Mouse (Mus musculus): ENCODE data around the gene Snx22.

Snx22 gene

DNA sequence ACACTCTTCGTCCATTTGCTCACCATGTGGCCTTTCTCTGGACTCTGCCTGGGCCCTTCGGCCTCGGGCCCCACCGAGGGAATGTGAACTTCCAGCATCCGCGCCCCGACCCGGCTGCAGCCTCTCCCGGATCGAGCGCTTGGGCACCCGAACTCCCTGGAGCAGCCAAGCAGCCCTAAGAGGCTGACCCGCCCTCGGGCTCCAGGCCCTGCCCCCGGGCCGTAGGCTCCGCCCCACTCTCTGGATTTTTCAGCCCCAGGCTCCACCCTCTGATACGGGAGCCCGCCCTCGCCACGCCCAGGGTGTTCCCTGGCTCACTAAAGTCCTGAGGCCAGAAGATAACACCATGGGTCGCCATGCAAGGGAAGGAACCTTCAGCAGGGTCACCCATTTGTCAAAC lies at the start of gene Snx22:
TSS of gene Snx22 (minus strand) at position 137 of the 400 bp plus-strand sequence.
- no peak for DNase-seq (ENCODE audit: low spot score)

DNA sequence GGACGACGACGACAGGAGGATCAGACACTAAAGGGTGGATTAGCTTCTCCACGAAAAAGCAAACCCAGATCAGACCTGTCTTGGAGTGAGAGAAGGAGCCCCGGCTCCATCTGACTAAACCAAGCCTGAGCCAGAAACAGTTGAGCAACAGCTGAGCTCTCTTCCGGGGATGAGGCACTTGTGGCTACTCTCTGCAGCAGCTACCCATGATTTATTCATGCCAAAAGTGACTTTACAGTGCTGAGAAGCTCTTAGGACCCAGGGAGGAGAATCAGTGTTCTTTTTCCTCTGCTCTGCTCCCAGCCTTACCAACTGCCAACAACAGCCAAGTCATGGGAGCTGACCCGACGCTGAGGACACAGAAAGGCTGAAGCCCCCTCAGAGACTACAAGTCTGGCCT lies 47.4 kb upstream of the Snx22 start:
- DNase-seq (ENCODE audit: low spot score): no peak

DNA sequence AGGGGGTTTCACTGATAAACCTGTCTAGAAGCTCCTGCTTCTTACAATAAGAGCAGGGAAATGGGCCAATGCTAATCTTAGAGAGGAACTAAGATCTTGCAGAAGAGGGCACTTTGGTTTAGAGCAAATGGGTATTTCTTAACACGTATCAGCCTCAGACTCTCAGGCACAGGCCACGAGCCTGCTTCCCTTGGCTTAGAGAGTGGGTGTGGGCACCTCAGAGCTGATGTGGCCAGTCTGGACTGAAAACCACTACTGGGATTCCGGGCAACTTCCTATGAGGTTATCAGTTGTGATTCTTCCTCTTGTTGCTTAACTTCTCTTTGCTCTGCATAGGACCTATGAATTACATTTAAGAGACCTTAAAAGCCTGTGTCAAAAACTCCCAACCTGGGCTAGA lies 44.8 kb upstream of the Snx22 start:
- DNase-seq (ENCODE audit: low spot score): no peak

DNA sequence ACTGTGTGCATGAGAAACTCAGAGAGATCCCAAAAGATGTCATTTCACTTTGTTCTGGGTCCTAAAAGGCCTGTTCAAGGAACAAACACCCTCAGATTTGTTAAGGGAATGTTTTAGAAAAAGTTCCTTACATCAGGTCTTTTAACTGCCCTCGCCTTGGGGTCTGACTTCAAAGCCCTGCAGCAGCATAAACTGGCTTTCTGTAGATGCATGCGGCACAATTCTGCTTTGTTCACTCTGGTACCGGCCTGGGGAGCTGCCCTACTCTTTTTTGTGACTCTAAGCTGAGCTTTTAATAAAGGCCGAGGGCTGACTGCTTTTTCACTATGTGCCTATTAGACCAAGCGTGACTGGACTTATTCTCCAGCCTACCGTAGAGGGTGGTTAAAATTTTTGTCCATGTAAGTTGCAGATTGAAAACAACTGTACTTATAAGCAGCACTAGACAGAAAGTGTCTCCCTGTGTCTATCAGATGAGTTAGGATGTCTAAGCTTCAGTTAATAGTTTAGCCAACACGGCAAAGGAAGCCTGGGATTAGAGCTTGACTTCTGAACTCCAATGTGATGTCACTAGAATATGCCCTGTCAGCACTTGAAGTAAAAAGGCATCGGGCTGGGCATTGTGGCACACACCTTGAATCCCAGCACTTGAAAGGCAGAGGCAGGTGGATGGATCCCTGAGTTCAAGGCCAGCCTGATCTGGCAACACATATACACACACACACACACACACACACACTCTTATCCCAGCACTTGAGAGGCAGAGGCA lies 41.3 kb upstream of the Snx22 start:
- no peak for DNase-seq (ENCODE audit: low spot score)

DNA sequence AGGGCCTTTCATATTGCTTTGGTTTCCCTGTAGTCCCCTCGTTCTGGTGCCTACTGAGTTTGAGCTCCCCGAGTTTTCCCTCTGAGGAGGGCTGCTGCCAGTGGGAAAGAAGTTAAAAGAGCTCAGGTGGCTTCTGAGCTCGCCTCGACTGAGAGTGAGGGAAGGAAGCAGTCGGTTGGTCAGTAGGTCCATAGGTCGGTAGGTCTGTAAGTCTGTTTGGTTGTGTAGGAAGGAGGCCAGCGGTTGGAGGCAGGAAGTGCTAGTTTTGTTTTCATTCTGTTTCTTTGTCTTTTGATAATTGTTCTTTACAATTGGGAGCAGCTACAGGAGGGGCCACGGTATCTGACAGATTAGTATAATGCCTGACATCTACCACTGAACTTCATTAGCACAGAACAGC lies 40.6 kb upstream of the Snx22 start:
- no peak for DNase-seq (ENCODE audit: low spot score)

DNA sequence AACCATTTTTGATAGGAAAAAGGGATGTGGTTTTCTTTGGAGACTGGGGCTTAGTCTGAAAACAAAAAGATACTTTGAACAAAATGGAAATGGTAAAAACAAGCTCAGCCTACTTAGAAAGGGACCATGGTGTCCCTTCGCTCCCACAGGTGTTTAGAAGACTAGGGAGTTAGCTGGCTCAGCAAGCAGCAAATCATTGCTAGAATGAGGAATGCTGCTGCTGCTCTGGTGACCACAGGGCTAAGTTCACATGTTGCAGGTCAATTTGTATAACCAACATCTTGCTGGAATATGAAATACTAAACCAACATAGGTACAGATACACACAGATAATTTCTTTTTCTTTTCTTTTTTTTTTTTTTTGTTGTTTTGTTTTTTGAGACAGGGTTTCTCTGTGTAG lies 40.1 kb upstream of the Snx22 start:
- DNase-seq (ENCODE audit: low spot score): no peak

DNA sequence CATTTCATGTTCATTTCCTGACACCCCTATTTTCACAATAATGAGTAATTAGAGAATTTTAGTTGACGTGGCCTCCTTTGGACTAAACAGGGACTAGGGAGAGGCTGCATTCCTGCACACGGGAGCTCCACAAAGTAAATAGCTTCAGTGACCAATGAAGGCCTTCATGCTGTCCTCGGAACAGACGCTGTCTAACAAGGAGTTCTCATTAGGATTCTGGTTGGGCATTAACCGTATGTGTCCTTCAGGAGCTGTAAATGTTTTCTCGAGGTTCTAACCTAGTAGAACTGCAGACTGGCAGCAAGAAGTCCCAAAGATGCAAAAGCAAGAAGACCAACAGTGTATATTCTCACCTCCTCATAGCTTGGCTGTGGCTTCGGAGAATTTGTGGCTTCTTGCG lies 35.6 kb upstream of the Snx22 start:
- DNase-seq (ENCODE audit: low spot score): no peak

DNA sequence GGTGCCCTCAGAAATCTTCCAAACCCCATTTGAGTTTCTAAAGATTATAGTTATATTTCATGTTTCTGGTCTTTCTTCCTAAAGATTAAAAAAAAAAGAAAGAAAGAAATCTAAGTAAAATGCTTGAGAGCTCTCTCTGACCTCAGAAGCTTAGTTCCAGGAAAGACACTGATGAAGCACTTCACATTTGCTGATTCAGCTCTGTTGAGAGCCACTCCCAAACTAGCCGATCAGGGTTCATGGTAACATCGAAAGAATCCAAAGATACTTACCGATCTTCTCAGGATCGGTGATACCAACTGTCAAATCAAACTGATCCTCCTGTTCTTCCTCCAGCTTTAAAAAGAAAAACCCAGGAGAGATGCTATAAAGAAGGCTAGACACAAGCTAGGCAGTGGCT lies 35.1 kb upstream of the Snx22 start:
- no peak for DNase-seq (ENCODE audit: low spot score)

DNA sequence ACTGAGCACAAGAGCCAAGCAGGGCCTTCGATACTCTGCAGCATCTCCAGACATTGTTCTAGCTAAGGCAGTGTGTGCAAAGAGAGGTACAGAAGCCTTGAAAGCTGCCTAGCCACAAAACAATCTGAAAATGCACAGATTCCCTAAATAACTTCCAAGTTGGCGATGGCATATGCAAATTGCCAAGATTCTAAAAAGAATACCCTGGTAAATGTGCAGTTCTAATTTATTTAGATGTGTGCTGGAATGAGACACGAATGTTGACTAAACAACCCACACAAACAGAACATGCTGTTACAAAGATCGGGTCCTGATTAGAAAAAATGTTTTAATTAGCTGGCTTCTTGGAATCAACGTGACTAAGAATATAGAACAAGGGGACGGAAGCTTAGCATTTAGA lies 33.1 kb upstream of the Snx22 start:
- DNase-seq (ENCODE audit: low spot score): no peak

DNA sequence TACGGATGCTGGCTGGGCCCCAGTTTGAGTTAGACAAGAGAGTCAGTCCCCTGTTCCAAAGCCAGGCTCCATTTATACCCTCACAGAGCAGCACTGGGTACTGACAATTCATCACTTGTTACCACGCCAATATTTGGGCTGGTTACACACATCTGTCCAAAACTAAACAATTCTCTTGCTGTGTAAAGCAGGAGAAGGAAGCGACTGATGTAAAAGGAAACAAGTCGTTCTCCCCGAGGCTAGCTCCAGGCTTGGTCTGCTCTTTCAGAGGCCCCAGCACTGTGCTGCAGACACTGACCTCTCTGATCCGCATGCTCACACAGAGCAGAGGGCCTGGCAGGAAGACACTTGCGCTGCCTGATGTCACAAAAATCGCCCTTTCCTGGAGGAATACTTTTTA lies 32.1 kb upstream of the Snx22 start:
- no peak for DNase-seq (ENCODE audit: low spot score)

DNA sequence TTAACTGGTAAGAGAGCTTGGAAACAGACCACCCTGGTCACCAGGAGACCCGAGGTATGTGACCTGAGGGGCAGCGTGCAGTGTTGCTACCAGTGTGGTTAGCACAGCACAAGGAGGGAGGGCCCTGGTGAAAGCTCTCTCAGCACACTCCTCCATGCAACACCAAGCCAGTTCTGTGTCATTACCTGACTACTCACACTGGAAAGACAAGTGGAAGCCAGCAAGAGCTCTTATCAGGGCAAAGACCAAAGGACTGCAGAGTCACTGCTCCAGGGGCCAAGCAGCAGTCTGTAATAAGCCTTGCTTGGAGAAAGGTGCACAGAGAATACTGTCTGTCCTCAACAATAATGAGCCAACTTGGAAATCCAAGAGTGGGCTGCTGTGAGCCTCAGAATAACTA lies 23.1 kb upstream of the Snx22 start:
- no peak for DNase-seq (ENCODE audit: low spot score)

DNA sequence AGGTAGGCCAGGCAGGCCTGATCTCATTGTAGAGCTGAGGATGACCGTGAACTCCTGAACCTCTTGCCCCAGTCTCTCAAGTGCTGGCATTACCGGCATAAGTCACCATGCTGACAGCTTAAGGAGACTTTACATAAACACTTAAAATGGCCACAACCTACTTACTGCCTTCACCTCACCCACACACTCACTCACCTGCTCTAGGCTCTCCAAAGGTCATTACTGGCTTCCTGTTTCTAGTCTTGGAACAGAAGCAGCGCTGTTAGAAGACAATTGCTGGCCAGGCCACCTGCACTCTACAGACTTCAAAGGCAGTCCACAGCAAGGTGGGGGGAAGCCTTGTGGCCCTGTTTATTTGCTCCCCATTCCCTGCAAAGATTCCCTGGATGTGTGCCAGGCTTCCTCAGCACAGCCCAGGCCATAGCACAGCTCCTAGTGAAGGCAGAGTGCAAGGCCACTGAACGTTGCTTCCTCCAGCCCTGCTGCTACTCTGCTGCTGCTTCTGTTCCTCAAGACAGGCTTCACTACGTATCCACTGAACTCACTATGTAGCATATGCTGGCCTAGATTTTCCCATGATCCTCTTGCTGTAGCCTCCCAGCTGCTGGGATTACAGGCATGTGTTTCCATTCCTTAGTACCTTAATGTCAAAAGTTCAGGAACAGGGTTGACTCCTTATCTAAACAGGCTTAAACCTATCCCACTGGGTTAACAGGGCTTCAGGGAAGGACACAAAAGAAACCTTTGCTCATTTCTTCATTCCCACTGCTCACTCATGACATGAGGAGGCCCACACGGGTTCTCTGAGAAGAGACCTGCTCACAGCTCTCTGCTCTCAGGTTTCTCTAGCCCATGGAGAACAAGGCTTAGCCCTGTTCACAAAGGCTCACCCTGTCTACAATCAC lies 22.1 kb upstream of the Snx22 start:
- DNase-seq (ENCODE audit: low spot score): no peak

DNA sequence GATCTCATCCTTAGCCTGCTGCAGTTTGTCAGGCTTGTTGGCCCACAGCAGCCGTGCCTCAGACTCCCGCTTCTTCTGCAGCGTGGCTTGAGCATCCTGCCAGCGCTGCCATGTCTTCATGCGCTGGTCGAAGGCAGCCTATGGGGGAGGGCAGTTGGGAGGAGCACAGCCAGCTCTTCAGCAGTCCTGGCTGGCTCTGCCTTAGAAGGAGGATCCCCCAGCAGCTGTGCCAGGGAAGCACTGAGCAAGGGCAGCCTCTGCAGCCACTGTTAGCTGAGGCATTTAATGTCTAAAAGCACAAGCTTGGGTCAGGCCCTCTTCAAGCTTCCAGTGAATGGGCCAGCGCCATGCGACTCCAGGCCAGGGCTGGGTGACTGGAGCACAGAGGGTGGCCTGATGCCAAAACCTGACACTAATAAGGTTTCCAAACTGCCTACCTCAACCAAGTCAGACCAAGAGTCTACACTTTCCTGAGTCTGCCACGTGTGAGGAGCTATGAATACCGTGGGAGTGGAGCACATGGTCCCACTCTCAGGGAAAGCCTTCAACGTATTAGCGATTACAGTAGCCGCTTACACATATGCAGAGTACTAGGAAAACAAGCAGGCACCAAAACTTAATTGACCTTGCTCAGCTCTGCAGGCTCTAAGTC lies 21.2 kb upstream of the Snx22 start:
- no peak for DNase-seq (ENCODE audit: low spot score)

DNA sequence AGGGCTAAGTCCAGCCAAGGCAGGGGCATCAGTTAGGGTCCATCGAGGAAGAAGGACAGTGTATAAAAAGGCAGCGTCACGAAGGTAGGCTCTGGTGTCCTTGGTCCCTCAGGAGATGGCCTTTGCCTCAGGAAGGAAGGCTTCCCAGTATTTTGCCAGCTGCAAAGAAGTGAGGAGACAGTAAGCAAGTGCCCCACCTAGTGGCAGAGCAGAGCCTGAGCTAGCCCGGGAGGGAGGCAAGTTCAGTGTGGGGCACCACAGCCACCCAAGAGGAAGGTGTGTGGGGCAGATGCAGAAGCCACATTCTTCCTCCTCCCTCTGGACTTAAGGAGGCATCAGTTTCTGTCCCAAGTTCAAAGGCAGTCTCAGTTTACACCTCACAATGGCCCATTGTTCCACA lies 18.9 kb upstream of the Snx22 start:
- DNase-seq (ENCODE audit: low spot score): no peak

DNA sequence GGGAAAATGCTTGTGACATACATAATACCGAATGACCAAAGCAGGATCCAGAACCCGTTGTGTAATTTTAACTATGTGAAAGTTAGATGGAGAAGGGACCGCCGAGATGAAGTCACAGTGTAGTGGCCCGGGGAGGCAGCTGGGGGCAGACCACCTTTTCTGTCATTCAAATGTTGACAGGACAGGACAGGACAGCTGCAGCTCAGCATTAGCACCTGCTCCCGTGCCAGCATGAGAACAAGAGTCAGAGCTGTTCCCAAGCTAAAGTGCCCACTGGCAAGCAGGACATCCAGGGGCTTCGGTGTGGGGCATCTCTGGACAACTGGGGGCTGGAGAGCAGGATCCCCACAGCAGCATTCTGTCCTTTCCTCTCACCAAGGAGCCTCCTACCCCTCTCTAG lies 17.5 kb upstream of the Snx22 start:
- DNase-seq (ENCODE audit: low spot score): no peak

DNA sequence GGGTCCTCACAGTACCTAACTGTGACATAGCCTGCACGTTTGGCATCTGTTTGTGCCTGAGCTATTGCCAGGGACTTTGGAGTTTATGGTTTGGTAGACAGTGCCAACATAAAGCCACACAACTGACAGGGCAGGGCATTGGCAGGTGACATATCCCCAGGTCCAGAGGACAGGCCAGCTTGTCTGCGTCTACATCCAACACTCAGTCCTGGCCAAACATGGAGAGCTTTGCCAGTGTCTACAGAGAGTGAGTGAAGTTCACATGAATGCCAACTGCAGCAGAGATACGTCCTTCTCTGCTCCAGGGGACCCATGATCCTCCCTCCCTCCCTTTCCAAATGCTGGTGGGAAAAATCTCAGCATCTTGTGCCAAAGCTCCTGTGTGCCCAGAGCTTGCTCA lies 14.7 kb upstream of the Snx22 start:
- DNase-seq (ENCODE audit: low spot score): no peak

DNA sequence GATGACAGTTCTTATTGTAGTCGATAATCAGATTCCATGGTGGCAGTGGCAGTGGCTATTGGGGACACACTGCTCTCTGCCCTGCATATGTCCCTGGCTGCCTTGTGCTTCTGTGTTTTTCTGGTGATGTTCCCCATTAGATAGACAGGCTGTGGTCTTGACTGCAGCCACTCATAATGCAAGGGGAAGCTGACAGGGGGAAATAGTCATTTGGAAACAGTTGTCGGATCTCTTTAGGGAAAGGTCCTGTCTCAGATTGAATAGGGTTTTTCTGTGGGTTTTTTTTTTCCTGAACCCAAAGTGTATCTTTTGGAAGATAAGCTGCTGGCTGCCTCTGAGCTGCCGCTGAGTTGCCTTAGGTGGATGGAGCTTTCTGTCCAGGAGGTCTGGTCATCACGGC lies 12.5 kb upstream of the Snx22 start:
- DNase-seq (ENCODE audit: low spot score): no peak

DNA sequence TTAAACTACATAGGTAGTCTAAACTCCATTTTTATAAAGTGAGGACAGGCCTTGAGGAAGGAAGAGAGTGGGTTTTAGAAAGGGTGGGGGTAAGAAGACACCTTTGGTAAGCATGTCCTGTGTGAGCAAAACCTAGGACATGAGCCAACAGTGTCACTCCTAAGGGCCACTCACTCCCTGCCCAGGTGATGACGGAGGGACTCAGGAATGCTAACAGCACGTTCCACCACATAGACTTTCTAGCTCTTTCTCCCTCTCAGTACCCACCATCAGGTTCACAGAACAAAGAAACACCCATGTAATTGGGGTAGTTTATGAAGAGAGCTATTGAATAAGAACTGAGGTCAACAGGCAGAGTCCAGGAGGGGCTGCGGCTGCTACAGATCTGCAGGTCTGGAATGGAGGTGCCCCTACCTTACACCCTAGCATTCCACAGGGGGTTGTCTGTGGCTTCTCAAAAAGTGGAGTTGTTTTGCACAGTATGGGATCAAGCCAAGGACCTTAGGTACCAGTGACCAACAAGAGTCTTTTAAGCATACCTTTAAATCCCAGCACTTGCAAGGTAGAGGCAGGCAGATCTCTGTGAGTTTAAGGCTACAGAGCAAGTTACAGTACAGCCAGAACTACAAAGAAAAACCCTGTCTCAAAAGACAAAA lies 11.4 kb upstream of the Snx22 start:
- DNase-seq (ENCODE audit: low spot score): no peak

DNA sequence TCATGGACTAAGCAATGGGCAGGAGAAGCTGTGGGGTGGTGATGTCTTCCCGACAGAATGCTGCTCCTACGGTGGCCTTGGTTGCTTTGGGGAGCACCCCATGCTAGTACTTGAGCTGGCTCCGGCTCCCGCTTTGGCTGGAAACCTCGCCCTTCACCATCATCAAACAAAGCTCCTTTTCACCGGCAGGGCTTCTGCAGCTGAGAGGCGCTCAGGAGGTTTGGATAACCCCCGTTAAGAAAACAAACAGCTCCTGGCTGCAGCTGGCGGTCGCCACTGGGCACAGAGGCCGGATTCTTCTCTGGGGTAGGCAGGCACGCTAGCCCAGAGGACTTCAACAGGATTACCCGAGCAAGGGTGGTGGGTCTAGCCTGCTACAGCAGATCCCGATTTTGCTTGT lies 9.0 kb upstream of the Snx22 start:
- DNase-seq (ENCODE audit: low spot score): no peak

DNA sequence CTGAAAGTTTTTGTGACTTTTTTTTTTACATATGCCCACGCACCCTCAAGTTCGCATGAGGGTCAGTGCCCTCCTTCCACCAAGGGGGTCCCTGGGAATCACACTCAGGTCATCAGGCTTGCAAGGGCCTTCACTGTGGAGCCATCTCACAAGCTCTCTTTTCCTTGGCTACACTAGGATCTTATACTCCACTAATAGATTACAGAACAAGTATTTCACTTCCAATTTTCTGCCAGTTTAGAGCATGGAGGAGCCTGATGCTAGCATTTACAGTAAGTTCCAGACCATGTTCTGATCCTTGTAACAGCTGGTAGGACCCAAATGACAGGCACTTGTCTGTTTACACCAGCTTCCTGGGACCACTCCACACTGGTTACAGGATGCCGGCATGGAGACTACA lies 8.6 kb upstream of the Snx22 start:
- no peak for DNase-seq (ENCODE audit: low spot score)

DNA sequence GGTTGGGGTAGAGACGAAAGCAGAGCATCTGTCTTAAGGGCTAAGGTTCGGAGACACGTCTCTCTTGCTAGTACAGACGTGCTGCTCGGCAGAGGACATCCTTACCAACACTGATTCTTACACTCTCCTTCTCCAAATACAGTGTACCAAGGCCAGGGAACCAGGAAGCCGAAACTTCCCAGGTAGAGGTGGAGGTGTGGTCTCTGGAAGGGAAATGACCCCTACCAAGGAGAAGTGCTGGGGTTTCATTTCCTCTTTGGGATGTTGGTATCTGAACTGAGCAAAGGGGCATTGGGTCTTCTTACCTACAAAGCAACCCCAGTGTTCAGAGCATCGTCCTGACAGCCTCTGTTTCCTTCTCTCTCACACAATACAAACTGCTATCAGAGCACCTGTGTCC lies 3.2 kb upstream of the Snx22 start:
- no peak for DNase-seq (ENCODE audit: low spot score)

DNA sequence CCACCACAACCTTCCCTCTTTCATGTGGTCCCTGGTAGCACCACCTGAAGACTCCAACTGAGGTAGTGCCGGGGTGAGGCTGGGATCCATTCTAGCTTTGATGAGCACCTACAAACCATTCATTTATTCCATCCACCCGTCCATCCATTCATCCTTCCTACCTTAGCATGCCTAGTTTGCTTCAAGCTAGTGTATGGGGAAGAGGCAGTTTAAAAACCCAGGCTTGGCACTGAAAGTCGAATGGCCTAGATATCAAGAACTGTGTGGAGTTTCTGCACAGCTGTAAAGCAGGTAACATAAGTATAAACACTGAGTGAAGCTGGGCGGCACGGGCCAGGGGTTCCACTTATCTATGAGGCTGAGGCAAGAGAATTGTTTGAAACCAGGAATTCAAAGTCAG lies 632 bp upstream of the Snx22 start:
- DNase-seq (ENCODE audit: low spot score): no peak

DNA sequence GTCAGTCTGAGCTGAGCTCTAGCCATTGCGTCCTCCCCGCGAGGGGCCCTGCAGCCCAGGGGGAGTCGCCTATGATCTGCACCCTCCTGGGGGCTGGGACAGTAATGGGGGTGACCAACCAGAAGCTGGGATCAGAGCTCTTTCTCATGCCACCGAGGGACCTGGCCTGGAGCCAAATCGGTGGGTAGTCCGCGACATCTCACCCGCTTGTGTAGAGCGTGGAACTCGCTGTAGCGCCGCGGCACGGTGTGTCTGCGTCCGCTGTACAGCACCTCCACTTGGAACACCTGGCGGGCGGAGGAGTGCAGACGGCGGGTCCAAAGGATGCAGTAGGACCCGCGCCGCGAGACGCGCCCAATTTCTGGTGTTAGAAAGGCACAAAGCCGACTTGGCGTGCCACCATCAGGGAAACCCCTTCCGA lies 538 bp downstream of the Snx22 start:
- no peak for DNase-seq (ENCODE audit: low spot score)
